Mouse (Mus musculus) forebrain, embryonic 13.5 days (tissue): ENCODE measurements around the gene Hist1h2bf. TPM values are rescaled to one million over a fixed set of nuclear protein-coding genes. Genes with fewer than 3 reads are reported as not detected.
"Not testable (repeated sequence)": the region's sequence is repeated elsewhere in the genome, so short reads cannot be mapped to it uniquely, and the experiment has no call there.

ENCODE experiments used
- ATAC-seq: fragments of 200-750 bp; cut with Nextera tagmentation; 2 replicates; pipeline ENCODE4 v1.8.0; 2017
- H3K27ac ChIP-seq: fragments of 300-500 bp; sonication (generic); 2 replicates; pipeline ENCODE4 v1.5.1; 2015; ENCODE audit warnings: inconsistent platforms, mild to moderate bottlenecking, moderate library complexity
- H3K27me3 ChIP-seq: fragments of 300-500 bp; sonication (generic); 2 replicates; pipeline ENCODE4 v1.6.1; 2015; ENCODE audit warnings: mild to moderate bottlenecking, inconsistent platforms
- H3K36me3 ChIP-seq: fragments of 300-500 bp; sonication (generic); 2 replicates; pipeline ENCODE4 v1.6.1; 2015; ENCODE audit warnings: mild to moderate bottlenecking, inconsistent platforms; ENCODE audit not compliant: poor library complexity, severe bottlenecking
- H3K4me1 ChIP-seq: fragments of 300-500 bp; sonication (generic); 2 replicates; pipeline ENCODE4 v1.6.1; 2015; ENCODE audit warnings: inconsistent platforms
- H3K4me2 ChIP-seq: fragments of 300-500 bp; sonication (generic); 2 replicates; pipeline ENCODE4 v1.6.1; 2015; ENCODE audit warnings: inconsistent platforms, mild to moderate bottlenecking, moderate library complexity
- H3K4me3 ChIP-seq: fragments of 300-500 bp; sonication (generic); 2 replicates; pipeline ENCODE4 v1.5.1; 2015; ENCODE audit warnings: mild to moderate bottlenecking, inconsistent platforms
- H3K9ac ChIP-seq: fragments of 300-500 bp; sonication (generic); 2 replicates; pipeline ENCODE4 v1.6.1; 2015; ENCODE audit warnings: mild to moderate bottlenecking, inconsistent platforms
- H3K9me3 ChIP-seq: fragments of 300-500 bp; sonication (generic); replicated peaks from 2 replicates; pipeline ENCODE4 v1.6.1; 2016; ENCODE audit warnings: inconsistent platforms
- WGBS: fragments of 180-500 bp; shearing (Covaris S2); methylation state at CpG from one replicate; pipeline ENCODE4 v1.1.7; 2015; 5-methylcytosine and 5-hydroxymethylcytosine counted together
- polyA plus RNA-seq: library from polyadenylated mRNA; unstranded; fragments of >200 nt; fragmentation: Nextera tagmentation; extraction: Ambion mirVana; gene quantifications from 2 replicates; pipeline ENCODE4 v1.2.1, GENCODE M21; 2015

Gene Hist1h2bf
- polyA plus RNA-seq, 1 experiment from 2014 or later: 11.2 TPM

DNA sequence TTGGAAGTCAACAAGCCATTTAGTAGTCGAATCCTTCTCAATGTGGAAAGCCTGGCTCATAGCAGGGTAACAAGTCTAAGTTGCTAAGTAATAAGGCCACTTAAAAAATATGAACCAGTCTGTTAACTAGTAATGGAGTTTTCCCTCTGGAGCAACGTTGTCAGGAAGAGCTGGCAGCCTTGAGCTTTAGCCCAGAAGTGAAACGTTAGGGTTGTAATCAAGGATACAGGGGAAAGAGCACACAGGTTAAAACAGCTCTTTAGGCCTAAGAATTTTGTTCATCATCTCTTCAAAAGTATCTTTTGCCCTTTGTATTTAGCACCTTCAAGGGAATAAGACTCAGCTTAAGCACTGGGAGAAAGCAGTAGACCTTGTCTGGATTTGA, 23.2 kb downstream of the Hist1h2bf start:
- H3K4me1 ChIP-seq: peaks cover 21% of the 10 kb centered on the region
- H3K9ac ChIP-seq: peak overlapping the region; percentile 69
- H3K4me3 ChIP-seq: peak overlapping the region; percentile 46
- no peaks in the 10 kb centered on the region for H3K9me3 ChIP-seq
- ATAC-seq: no peak
- H3K27me3 ChIP-seq: no peaks in the 10 kb centered on the region
- peak overlapping the region; percentile 93 for H3K27ac ChIP-seq
- 5% methylated on average over 3 of the region's 3 CpGs for WGBS
- H3K4me2 ChIP-seq: peak overlapping the region; percentile 65
- H3K36me3 ChIP-seq: no peaks in the 10 kb centered on the region

DNA sequence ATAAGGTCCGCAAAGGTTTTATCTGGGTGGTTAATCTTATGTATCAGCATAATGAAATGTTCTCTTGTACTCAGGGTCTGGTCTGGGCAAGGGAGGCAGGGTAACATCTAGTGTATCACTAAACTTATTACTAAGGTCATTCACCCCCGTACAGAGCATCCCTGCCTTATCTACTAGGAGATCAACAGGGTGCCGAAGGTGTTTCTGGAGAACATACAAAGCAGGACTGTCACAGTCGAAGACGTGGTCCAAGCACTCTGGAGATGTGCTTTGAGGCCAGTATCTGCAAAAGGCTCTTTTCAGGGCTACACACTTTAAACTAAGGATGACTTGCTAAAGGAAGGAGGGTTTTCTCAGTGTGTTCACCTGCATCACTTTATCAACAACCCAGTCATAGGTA, 27.3 kb downstream of the Hist1h2bf start:
- peaks cover 18% of the 10 kb centered on the region for H3K4me1 ChIP-seq

DNA sequence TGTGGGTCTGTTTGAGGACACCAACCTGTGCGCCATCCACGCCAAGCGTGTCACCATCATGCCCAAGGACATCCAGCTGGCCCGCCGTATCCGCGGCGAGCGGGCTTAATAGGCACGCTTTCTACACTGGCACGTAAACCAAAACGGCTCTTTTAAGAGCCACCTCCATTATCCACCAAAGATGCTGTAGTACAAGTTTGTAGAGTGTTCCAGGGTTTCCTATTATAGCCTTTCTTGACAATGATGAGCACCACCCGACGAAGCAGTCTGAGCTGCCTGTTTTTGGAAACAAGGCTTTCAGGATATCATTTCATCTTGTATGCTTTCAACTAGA, 29.2 kb downstream of the Hist1h2bf start:
- peaks cover 11% of the 10 kb centered on the region for H3K4me1 ChIP-seq
- H3K9me3 ChIP-seq, H3K27me3 ChIP-seq, ATAC-seq, H3K36me3 ChIP-seq: not testable (repeated sequence)
- H3K9ac ChIP-seq: peak overlapping the region; percentile 73
- H3K4me3 ChIP-seq: peak overlapping the region; percentile 47
- under 1% methylated on average over 13 of the region's 14 CpGs for WGBS
- peak overlapping the region; percentile 69 for H3K4me2 ChIP-seq
- H3K27ac ChIP-seq: peak overlapping the region; percentile 95

More for the DNA sequence above, 27.3 kb downstream of the Hist1h2bf start:
- no peaks in the 10 kb centered on the region for H3K36me3 ChIP-seq
- H3K4me2 ChIP-seq: no peak overlapping the region
- H3K27ac ChIP-seq: no peak overlapping the region
- H3K27me3 ChIP-seq: no peaks in the 10 kb centered on the region
- no peak overlapping the region for H3K9ac ChIP-seq
- no peaks in the 10 kb centered on the region for H3K9me3 ChIP-seq
- ATAC-seq: no peak
- no peak overlapping the region for H3K4me3 ChIP-seq
- 78% methylated on average over 5 of the region's 5 CpGs for WGBS

DNA sequence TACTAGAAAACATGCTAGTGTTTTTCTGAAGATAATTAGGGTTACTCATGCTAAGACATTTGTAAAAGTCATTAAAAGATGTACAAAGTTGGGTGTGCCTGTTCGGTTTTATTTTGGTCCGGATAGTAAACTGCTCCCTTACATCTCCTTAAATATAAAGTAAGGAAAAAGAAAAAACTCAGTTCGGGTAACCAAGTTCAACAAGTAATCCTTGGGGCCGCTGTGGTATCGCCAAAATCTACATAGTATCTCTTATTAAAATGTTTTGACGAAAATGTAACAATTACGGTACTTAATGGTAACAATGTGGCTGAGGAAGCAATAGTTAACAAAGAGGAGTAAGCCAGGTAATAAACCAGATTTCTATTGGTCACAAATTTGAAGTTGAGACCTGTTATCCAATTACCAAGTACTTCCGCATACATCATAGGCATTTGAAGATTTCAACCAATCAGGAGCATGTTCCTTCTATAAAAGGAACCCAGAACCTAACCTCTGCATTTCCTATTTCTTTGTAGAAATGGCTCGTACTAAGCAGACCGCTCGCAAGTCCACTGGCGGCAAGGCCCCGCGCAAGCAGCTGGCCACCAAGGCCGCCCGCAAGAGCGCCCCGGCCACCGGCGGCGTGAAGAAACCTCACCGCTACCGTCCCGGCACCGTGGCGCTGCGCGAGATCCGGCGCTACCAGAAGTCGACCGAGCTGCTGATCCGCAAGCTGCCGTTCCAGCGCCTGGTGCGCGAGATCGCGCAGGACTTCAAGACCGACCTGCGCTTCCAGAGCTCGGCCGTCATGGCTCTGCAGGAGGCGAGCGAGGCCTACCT, 29.8 kb downstream of the Hist1h2bf start, which contains the start of gene Hist1h3f:
Gene Hist1h3f, plus strand, starts transcription at position 88 of the 822 bp plus-strand sequence.
- Histone ChIP-seq H3K4me2 (peak within 1 kb of the TSS; percentile 70), H3K27me3 (no peaks in the 10 kb centered on the region), H3K27ac (peak within 1 kb of the TSS; percentile 95), H3K9me3 (no peaks in the 10 kb centered on the region), H3K9ac (peak within 1 kb of the TSS; percentile 73), H3K4me3 (peak within 1 kb of the TSS; percentile 47), H3K4me1 (peaks cover 11% of the 10 kb centered on the region), H3K36me3 (no peaks in the 10 kb centered on the region)
- ATAC-seq: peak; percentile 95
- WGBS: under 1% methylated on average over 32 of the region's 45 CpGs

DNA sequence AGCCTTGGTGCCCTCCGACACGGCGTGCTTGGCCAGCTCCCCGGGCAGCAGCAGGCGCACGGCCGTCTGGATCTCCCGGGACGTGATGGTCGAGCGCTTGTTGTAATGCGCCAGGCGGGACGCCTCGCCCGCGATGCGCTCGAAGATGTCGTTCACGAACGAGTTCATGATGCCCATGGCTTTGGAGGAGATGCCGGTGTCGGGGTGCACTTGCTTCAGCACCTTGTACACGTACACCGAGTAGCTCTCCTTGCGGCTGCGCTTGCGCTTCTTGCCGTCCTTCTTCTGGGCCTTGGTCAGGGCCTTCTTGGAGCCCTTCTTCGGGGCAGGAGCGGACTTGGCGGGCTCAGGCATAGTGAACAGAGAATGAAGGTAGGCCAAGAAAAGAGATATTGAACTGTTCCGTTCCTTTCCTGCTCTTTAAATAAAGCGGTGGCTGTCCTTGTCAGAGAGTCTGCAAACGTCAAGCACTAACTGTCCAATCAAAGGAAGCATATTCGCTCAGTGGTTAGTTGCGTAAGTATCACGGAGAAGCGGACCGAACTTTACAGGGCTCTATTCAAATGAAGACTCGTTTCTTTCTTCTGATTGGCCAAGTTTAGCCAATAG, 30.9 kb downstream of the Hist1h2bf start, which contains the start of gene Hist1h2bh:
Gene Hist1h2bh, minus strand, starts transcription at position 394 of the 609 bp plus-strand sequence.
- peak within 1 kb of the TSS; percentile 47 for H3K4me3 ChIP-seq
- peak within 1 kb of the TSS; percentile 71 for H3K9ac ChIP-seq
- peak within 1 kb of the TSS; percentile 95 for H3K27ac ChIP-seq
- not testable (repeated sequence) for H3K9me3 ChIP-seq, H3K27me3 ChIP-seq, H3K36me3 ChIP-seq
- WGBS: under 1% methylated on average over 42 of the region's 42 CpGs
- peak; percentile 93 for ATAC-seq
- peak within 1 kb of the TSS; percentile 70 for H3K4me2 ChIP-seq
- H3K4me1 ChIP-seq: peaks cover 14% of the 10 kb centered on the region

DNA sequence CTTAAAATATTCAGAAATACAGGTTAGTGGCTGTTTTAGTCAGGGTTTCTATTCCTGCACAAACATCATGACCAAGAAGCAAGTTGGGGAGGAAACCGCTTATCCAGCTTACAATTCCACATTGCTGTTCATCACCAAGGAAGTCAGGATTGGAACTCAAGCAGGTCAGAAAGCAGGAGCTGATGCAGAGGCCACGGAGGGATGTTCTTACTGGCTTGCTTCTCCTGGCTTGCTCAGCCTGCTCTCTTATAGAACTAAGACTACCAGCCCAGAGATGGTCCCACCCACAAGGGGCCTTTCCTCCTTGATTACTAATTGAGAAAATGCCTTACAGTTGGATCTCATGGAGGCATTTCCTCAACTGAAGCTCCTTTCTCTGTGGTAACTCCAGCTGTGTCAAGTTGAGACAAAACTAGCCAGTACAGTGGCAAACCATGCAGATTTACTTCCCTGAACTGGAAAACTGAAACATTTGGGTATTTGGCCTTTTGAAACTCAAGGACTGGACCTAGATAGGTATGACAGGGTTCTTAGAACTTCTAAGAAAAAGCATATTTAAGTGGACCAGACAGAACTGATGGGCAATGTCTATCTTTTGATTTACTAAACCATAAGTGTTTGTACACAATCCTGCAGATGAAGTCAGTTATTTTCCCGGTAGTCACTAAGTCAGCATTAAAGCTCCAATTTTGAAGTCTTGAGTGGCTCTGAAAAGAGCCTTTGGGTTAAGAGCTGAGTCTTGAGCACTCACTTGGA, 31.6 kb downstream of the Hist1h2bf start:
- Histone ChIP-seq H3K4me1 (peaks cover 17% of the 10 kb centered on the region), H3K9ac (peak overlapping the region; percentile 71), H3K27ac (peak overlapping the region; percentile 89), H3K4me3 (peak overlapping the region; percentile 46), H3K4me2 (peak overlapping the region; percentile 70)
- not testable (repeated sequence) for H3K27me3 ChIP-seq, H3K36me3 ChIP-seq, H3K9me3 ChIP-seq, ATAC-seq
- whole genome bisulfite sequencing: 7% methylated on average over 3 of the region's 3 CpGs

DNA sequence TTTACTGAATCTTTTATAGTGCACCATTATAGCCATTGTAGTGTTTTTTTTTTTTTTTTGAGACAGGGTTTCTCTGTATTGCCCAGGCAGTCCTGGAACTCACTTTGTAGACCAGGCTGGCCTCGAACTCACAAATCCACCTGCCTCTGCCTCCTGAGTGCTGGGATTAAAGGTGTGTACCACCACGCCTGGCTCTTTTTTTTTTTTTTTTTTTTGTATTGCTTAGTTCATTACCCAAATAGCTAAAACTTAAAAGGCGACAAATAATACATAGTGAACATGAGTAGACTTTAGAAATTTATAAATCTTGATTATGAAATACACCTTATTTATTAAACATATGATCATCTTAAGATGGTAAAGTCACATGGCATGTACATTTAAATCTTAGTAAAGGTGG, 32.5 kb downstream of the Hist1h2bf start:
- no peaks in the 10 kb centered on the region for H3K27me3 ChIP-seq
- H3K9ac ChIP-seq: no peak overlapping the region
- peaks cover 27% of the 10 kb centered on the region for H3K4me1 ChIP-seq
- no peak overlapping the region for H3K4me2 ChIP-seq
- H3K27ac ChIP-seq: no peak overlapping the region
- no peaks in the 10 kb centered on the region for H3K36me3 ChIP-seq
- ATAC-seq: no peak
- WGBS: 80% methylated on average over 3 of the region's 3 CpGs
- H3K9me3 ChIP-seq: no peaks in the 10 kb centered on the region
- no peak overlapping the region for H3K4me3 ChIP-seq

DNA sequence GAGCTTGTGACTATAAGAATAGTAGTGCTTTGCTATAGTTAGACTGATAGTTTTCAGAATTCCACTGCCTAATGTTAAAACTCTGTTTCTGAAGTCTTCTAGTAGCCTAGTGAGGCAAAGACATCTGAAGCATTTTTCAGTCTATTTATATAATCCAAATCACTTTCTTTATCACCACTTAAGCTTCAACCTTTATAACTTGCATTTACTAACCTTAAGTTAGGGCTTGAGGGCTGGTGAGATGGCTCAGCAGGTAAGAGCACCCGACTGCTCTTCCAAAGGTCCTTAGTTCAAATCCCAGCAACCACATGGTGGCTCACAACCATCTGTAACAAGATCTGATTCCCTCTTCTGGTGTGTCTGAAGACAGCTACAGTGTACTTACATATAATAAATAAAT, 34.2 kb downstream of the Hist1h2bf start:
- H3K27ac ChIP-seq, H3K36me3 ChIP-seq, H3K27me3 ChIP-seq, H3K4me2 ChIP-seq, H3K9ac ChIP-seq, H3K4me3 ChIP-seq, ATAC-seq, H3K9me3 ChIP-seq: not testable (repeated sequence)
- H3K4me1 ChIP-seq: peaks cover 29% of the 10 kb centered on the region
- 75% methylated on average over 1 of the region's 1 CpGs for WGBS

DNA sequence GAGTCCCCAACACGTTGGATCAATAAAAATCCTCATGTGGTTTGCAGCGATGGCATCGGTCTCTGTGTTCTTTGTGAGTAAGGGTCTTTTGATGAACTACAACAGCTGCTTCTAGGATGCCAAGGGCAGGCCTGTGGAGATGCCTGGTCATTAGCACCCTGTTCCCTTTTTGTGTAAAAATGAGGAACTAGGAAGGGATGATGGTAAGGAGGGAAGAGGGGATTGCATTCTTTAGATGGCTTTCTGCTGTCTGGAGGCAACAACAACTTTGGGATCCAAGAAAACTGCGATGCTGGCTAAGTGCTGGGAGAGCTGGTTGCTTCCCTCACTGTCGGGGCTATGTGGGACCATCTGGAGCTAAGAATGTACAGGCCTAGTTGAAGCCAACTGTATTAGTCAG, 35.7 kb downstream of the Hist1h2bf start:
- H3K4me3 ChIP-seq: no peak overlapping the region
- no peak overlapping the region for H3K9ac ChIP-seq
- no peak overlapping the region for H3K27ac ChIP-seq
- H3K9me3 ChIP-seq: no peaks in the 10 kb centered on the region
- H3K36me3 ChIP-seq: no peaks in the 10 kb centered on the region
- H3K27me3 ChIP-seq: no peaks in the 10 kb centered on the region
- no peak for ATAC-seq
- H3K4me1 ChIP-seq: peaks cover 37% of the 10 kb centered on the region
- H3K4me2 ChIP-seq: no peak overlapping the region
- 78% methylated on average over 5 of the region's 5 CpGs for WGBS

DNA sequence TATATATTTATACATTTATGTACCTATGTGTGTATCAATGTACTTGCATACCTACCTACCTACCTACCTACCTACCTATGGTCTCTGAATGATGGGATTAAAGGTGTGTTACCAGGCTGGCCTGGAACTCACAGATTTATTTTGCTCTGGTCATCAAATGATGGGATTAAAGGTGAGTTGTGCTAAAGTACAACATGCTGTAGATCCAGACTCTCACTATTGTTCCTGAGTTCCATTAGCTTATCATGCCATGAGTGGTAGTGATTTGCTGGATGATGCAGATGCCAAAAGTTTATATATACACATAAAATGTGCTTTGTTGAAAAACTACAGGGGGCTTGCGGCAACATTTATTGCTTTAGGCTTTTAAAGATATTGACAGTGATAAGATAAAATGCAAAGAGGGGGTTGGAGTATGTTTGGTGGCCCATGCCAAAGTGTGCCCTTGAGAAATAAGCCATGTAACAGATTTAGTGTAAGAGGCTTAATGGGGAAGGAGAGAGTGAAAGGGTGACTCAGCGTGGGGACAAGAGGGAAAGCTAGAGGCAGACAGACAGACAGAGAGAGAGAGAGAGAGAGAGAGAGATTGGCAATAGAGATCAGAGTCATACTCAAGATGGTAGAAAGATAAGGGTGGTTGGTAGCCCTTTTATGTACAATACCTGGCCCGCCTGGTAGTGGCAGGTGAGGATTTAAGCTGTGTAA, 36.8 kb downstream of the Hist1h2bf start:
- no peak for ATAC-seq
- H3K27me3 ChIP-seq: no peaks in the 10 kb centered on the region
- H3K9me3 ChIP-seq: no peaks in the 10 kb centered on the region
- peaks cover 41% of the 10 kb centered on the region for H3K4me1 ChIP-seq
- peak overlapping the region; percentile 58 for H3K4me3 ChIP-seq
- no peak overlapping the region for H3K27ac ChIP-seq
- peak overlapping the region; percentile 70 for H3K9ac ChIP-seq
- no peaks in the 10 kb centered on the region for H3K36me3 ChIP-seq
- 79% methylated on average over 3 of the region's 3 CpGs for WGBS
- peak overlapping the region; percentile 61 for H3K4me2 ChIP-seq

DNA sequence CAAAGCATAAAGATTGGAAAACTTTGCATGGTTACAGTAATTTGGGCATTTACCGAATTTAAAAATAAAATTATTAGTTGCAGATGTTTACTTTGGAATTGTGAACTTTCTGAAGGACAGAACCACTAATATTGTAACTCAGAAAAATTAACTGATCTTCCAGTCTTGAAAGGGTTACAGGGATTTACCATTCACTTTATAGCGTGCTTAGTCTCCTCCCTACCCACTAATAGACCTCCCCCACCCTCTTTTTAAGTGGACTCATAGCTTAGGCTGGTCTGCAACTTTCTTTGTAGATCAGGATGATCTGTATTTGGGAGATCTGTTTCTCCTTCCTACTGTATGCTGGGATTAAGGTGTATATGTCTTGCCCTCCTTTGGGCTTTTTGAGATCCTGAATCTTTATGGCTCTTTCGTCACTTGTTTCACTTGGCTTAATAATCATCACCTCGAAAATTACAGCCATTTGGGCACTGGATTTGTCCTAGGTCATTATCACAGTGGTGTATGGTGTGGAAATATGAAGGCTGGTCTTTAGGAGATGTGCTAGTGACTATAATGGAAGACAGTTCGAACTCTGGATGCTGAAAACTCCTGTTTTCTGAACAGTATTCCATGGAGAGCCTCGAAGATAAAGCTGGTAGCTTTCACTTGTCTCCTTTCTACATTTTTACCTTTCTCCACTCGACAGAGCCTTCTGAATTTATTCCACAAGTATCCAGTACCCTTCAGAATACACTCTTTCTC, 37.7 kb downstream of the Hist1h2bf start:
- Histone ChIP-seq H3K4me3 (peak overlapping the region; percentile 58), H3K9ac (peak overlapping the region; percentile 79), H3K9me3 (no peaks in the 10 kb centered on the region), H3K27me3 (no peaks in the 10 kb centered on the region), H3K4me1 (peaks cover 42% of the 10 kb centered on the region), H3K4me2 (peak overlapping the region; percentile 61), H3K27ac (peak overlapping the region; percentile 48), H3K36me3 (no peaks in the 10 kb centered on the region)
- 16% methylated on average over 7 of the region's 7 CpGs for WGBS
- no peak for ATAC-seq
